Mouse (Mus musculus): Measurements from ENCODE around the gene Sin3b. TPM values are rescaled to one million over a fixed set of nuclear protein-coding genes. Genes with fewer than 3 reads are reported as not detected.

Gene Sin3b
- polyA plus RNA-seq, 1 experiment from 2014 or later: 166 TPM

DNA sequence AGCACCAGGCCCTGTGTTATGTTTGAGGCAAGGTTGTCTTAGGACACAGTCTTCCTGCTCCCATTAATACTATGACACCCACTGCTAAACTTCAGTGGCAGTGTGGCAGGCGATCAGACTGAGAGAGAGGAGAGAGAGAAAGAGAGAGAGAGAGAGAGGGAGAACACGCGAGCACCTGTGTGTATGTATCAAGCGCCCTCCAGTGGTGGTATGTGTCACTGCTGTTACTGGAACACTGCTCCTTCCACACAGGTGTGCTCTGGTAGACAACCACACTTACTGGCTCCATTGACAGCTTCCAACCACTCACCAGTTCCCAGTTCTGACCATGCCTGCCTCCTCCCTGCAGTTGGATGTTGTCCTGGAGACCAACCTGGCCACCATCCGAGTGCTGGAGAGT, 23.0 kb downstream of the Sin3b start:
- ATAC-seq (replicated peaks; ENCODE audit: extremely low read depth, insufficient read depth, low FRiP score): no peak; the same call in 1 of the 2 replicates
- WGBS: 47% methylated on average over 5 of the region's 5 CpGs

DNA sequence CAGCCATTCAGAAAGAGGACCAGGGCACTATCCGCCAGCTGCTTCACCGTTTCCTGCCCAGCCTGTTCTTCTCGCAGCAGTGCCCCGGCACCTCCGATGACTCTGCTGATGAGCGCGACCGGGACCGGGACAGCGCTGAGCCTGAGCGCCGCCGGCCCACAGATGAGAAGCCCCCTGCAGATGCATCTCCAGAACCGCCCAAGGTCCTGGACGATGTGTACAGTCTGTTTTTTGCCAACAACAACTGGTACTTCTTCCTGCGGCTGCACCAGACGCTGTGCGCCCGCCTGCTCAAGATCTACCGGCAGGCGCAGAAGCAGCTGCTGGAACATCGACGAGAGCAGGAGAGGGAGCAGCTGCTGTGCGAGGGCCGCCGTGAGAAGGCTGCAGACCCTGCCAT, 26.8 kb downstream of the Sin3b start:
- Histone ChIP-seq H3K4me2 (ENCODE audit: low read depth, low read length) (no peak overlapping the region), H3K27ac (ENCODE audit: low read length) (no peak overlapping the region), H3K27me3 (ENCODE audit: control insufficient read depth, insufficient read depth, low read length) (no peaks in the 10 kb centered on the region), H3K9me3 (replicated peaks; ENCODE audit: control insufficient read depth, low read length) (no peaks in the 10 kb centered on the region), H3K9ac (ENCODE audit: low read length) (no peak overlapping the region), H3K4me3 (ENCODE audit: low read length) (no peak overlapping the region), H3K36me3 (ENCODE audit: control insufficient read depth, insufficient read depth) (peaks cover 76% of the 10 kb centered on the region), H3K4me1 (ENCODE audit: control insufficient read depth, insufficient read depth, low read length) (no peaks in the 10 kb centered on the region)
- WGBS: 91% methylated on average over 26 of the region's 26 CpGs
- ATAC-seq (replicated peaks; ENCODE audit: extremely low read depth, insufficient read depth, low FRiP score): no peak

More for the DNA sequence above, 23.0 kb downstream of the Sin3b start:
- no peak overlapping the region for H3K4me3 ChIP-seq (ENCODE audit: low read length)
- H3K27ac ChIP-seq (ENCODE audit: low read length): no peak overlapping the region
- no peak overlapping the region for H3K9ac ChIP-seq (ENCODE audit: low read length)
- H3K36me3 ChIP-seq (ENCODE audit: control insufficient read depth, insufficient read depth): peaks cover 69% of the 10 kb centered on the region
- H3K4me2 ChIP-seq (ENCODE audit: low read depth, low read length): no peak overlapping the region
- no peaks in the 10 kb centered on the region for H3K27me3 ChIP-seq (ENCODE audit: control insufficient read depth, insufficient read depth, low read length)
- H3K4me1 ChIP-seq (ENCODE audit: control insufficient read depth, insufficient read depth, low read length): no peaks in the 10 kb centered on the region
- no peaks in the 10 kb centered on the region for H3K9me3 ChIP-seq (replicated peaks; ENCODE audit: control insufficient read depth, low read length)

DNA sequence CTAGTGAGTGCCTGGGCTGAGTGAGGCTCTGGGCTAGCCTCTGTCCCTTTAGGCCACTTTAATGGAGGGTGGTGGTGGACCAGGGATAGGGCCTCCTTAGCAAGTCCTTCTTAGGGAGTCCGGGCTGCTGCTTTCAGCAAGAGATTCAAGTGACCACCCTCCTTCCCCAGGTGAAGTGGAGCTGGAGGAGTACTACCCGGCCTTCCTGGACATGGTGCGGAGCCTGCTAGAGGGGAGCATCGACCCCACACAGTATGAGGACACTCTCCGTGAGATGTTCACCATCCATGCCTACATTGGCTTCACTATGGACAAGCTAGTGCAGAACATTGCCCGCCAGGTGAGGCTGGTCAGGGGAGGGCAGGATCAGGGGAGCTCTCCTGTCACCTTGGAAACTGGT, 27.2 kb downstream of the Sin3b start:
- Histone ChIP-seq H3K4me3 (ENCODE audit: low read length) (no peak overlapping the region), H3K9ac (ENCODE audit: low read length) (no peak overlapping the region), H3K27me3 (ENCODE audit: control insufficient read depth, insufficient read depth, low read length) (no peaks in the 10 kb centered on the region), H3K4me1 (ENCODE audit: control insufficient read depth, insufficient read depth, low read length) (no peaks in the 10 kb centered on the region), H3K36me3 (ENCODE audit: control insufficient read depth, insufficient read depth) (peaks cover 72% of the 10 kb centered on the region), H3K9me3 (replicated peaks; ENCODE audit: control insufficient read depth, low read length) (no peaks in the 10 kb centered on the region), H3K27ac (ENCODE audit: low read length) (no peak overlapping the region), H3K4me2 (ENCODE audit: low read depth, low read length) (no peak overlapping the region)
- ATAC-seq (replicated peaks; ENCODE audit: extremely low read depth, insufficient read depth, low FRiP score): no peak
- WGBS: 90% methylated on average over 6 of the region's 6 CpGs

DNA sequence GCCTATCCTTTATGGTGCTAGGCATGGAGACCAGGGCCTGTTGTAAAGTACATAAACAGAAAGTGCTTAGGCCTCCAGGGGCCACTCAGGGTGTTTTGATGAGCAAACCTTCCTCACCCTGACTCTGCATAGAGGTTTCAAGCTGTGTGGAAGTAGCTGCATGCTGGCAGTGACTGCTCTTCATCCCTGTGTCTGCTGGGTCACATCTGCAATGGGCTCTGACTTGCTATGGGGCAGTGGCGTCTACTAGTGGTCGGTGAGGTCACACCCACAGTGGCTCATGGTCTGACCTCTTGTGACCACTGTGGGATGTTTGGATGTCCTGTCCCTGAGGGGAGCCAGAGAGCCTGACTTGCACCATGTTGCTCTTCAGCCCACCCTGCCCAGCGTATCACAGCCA, 28.0 kb downstream of the Sin3b start:
- no peaks in the 10 kb centered on the region for H3K9me3 ChIP-seq (replicated peaks; ENCODE audit: control insufficient read depth, low read length)
- no peak overlapping the region for H3K27ac ChIP-seq (ENCODE audit: low read length)
- no peaks in the 10 kb centered on the region for H3K4me1 ChIP-seq (ENCODE audit: control insufficient read depth, insufficient read depth, low read length)
- H3K36me3 ChIP-seq (ENCODE audit: control insufficient read depth, insufficient read depth): peaks cover 74% of the 10 kb centered on the region
- no peak overlapping the region for H3K4me2 ChIP-seq (ENCODE audit: low read depth, low read length)
- H3K4me3 ChIP-seq (ENCODE audit: low read length): no peak overlapping the region
- no peak overlapping the region for H3K9ac ChIP-seq (ENCODE audit: low read length)
- ATAC-seq (replicated peaks; ENCODE audit: extremely low read depth, insufficient read depth, low FRiP score): no peak
- no peaks in the 10 kb centered on the region for H3K27me3 ChIP-seq (ENCODE audit: control insufficient read depth, insufficient read depth, low read length)
- 88% methylated on average over 3 of the region's 3 CpGs for WGBS

DNA sequence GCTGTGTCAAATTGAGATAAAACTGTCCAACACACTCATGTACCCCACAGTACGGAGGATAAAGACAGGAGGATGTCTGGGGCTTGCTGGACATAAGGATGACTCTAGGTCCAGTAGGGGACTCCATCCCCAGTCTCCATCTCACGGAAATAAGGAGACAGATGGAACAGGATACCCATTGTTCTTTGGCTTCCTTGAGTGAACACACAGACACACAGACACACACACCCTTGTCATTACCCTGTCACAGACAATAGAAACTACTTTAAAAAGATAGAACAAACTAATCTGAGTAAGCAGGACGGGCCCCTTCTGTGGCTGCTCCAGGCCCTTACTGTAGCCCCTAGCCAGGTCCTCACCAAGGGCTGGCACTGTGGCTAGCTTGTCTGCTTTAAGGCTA, 29.2 kb downstream of the Sin3b start:
- WGBS: 73% methylated on average over 3 of the region's 3 CpGs
- H3K4me1 ChIP-seq (ENCODE audit: control insufficient read depth, insufficient read depth, low read length): no peaks in the 10 kb centered on the region

DNA sequence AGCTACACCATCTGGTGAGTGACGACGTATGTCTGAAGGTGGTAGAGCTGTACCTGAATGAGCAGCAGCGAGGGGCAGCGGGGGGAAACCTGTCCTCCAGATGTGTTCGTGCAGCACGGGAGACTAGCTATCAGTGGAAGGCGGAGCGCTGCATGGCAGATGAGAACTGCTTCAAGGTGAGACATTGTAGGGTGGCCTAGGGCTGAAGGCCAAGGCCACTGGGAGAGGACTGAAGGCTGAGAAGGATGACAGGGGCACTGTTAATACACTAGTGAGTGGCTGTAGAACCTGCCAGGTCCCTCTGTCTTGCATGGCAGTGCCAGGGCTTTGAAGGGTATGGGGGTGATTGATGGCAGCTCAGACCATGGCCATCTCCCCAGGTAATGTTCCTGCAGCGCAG, 30.1 kb downstream of the Sin3b start:
- no peak overlapping the region for H3K27ac ChIP-seq (ENCODE audit: low read length)
- no peak for ATAC-seq (replicated peaks; ENCODE audit: extremely low read depth, insufficient read depth, low FRiP score)
- no peaks in the 10 kb centered on the region for H3K9me3 ChIP-seq (replicated peaks; ENCODE audit: control insufficient read depth, low read length)
- H3K4me1 ChIP-seq (ENCODE audit: control insufficient read depth, insufficient read depth, low read length): no peaks in the 10 kb centered on the region
- H3K27me3 ChIP-seq (ENCODE audit: control insufficient read depth, insufficient read depth, low read length): no peaks in the 10 kb centered on the region
- peaks cover 83% of the 10 kb centered on the region for H3K36me3 ChIP-seq (ENCODE audit: control insufficient read depth, insufficient read depth)
- H3K4me2 ChIP-seq (ENCODE audit: low read depth, low read length): no peak overlapping the region
- WGBS: 95% methylated on average over 9 of the region's 9 CpGs
- H3K4me3 ChIP-seq (ENCODE audit: low read length): no peak overlapping the region
- no peak overlapping the region for H3K9ac ChIP-seq (ENCODE audit: low read length)

More for the DNA sequence above, 29.2 kb downstream of the Sin3b start:
- ATAC-seq (replicated peaks; ENCODE audit: extremely low read depth, insufficient read depth, low FRiP score): no peak
- H3K36me3 ChIP-seq (ENCODE audit: control insufficient read depth, insufficient read depth): peaks cover 76% of the 10 kb centered on the region
- H3K4me3 ChIP-seq (ENCODE audit: low read length): no peak overlapping the region
- no peak overlapping the region for H3K4me2 ChIP-seq (ENCODE audit: low read depth, low read length)
- no peak overlapping the region for H3K9ac ChIP-seq (ENCODE audit: low read length)
- H3K27me3 ChIP-seq (ENCODE audit: control insufficient read depth, insufficient read depth, low read length): no peaks in the 10 kb centered on the region
- H3K9me3 ChIP-seq (replicated peaks; ENCODE audit: control insufficient read depth, low read length): no peaks in the 10 kb centered on the region
- H3K27ac ChIP-seq (ENCODE audit: low read length): no peak overlapping the region

DNA sequence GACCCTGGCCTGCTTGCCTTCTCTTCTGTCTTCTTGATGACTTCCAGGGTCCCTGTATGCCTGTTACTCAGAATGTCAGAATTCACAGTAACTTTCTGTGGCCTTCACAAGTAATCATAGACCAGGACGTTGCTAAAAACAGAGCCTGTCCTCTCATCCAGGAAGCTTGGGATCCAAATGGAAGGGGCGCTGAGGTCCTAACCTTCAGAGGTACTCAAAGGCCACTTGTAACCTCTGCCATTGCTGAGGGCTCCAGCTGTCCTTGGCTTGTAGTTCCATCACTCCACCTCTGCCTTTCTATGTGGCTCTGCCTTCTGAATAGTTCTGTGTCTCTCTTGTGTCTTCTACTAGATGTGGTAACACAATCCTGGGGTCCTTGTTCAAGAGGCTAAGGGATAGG, 30.7 kb downstream of the Sin3b start:
- no peak for ATAC-seq (replicated peaks; ENCODE audit: extremely low read depth, insufficient read depth, low FRiP score)
- Histone ChIP-seq H3K9me3 (replicated peaks; ENCODE audit: control insufficient read depth, low read length) (no peaks in the 10 kb centered on the region), H3K27ac (ENCODE audit: low read length) (no peak overlapping the region), H3K36me3 (ENCODE audit: control insufficient read depth, insufficient read depth) (peaks cover 85% of the 10 kb centered on the region), H3K4me1 (ENCODE audit: control insufficient read depth, insufficient read depth, low read length) (no peaks in the 10 kb centered on the region), H3K9ac (ENCODE audit: low read length) (no peak overlapping the region), H3K4me2 (ENCODE audit: low read depth, low read length) (no peak overlapping the region), H3K4me3 (ENCODE audit: low read length) (no peak overlapping the region), H3K27me3 (ENCODE audit: control insufficient read depth, insufficient read depth, low read length) (no peaks in the 10 kb centered on the region)
- 86% methylated on average over 2 of the region's 2 CpGs for WGBS

DNA sequence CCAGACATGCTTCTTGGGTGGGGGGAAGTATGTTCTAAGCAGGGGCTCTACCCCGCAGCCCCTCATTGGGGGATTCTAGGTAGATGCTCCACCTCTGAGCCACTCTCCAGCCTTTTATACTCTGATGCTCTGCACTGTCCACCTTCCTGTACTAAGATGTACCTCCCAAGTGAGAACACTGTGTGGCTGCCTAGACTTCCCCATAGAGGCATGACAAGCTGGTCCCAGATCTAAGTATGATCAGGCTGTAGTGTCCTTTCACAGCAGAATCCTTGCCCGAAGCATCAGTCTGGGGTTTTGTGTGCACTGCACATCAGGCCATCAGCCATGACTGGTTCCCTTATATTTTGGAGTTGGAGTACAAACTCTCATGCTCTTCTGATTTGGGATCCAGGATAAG, 32.9 kb downstream of the Sin3b start:
- no peak overlapping the region for H3K4me3 ChIP-seq (ENCODE audit: low read length)
- H3K9me3 ChIP-seq (replicated peaks; ENCODE audit: control insufficient read depth, low read length): no peaks in the 10 kb centered on the region
- no peak for ATAC-seq (replicated peaks; ENCODE audit: extremely low read depth, insufficient read depth, low FRiP score)
- H3K4me2 ChIP-seq (ENCODE audit: low read depth, low read length): no peak overlapping the region
- no peaks in the 10 kb centered on the region for H3K4me1 ChIP-seq (ENCODE audit: control insufficient read depth, insufficient read depth, low read length)
- H3K36me3 ChIP-seq (ENCODE audit: control insufficient read depth, insufficient read depth): peaks cover 63% of the 10 kb centered on the region
- WGBS: 100% methylated on average over 2 of the region's 2 CpGs
- no peak overlapping the region for H3K27ac ChIP-seq (ENCODE audit: low read length)
- H3K9ac ChIP-seq (ENCODE audit: low read length): no peak overlapping the region
- no peaks in the 10 kb centered on the region for H3K27me3 ChIP-seq (ENCODE audit: control insufficient read depth, insufficient read depth, low read length)

DNA sequence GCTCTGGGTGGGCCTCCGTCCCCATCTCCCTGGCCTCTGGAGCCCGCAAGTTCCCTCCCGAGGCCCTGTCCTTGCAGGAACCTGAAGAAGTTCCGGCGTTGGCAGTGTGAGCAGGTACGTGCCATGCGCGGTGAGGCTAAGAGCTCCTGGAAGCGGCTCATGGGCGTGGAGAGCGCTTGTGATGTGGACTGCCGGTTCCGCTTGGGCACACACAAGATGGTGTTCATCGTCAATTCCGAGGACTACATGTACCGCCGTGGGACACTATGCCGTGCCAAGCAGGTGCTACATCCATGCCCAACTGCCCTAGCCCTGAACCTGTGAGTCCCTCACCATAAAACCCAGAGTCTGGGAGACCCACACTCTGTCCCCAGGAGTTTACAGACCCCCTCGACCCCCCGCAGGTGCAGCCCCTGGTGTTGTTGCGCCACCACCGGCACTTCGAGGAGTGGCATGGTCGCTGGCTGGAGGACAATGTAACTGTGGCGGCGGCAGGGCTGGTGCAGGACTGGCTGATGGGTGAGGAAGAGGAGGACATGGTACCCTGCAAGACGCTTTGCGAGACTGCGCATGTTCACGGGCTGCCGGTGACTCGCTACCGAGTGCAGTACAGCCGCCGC, 33.8 kb downstream of the Sin3b start:
- Histone ChIP-seq H3K4me3 (ENCODE audit: low read length) (no peak overlapping the region), H3K9ac (ENCODE audit: low read length) (no peak overlapping the region), H3K27ac (ENCODE audit: low read length) (no peak overlapping the region), H3K36me3 (ENCODE audit: control insufficient read depth, insufficient read depth) (peaks cover 55% of the 10 kb centered on the region), H3K27me3 (ENCODE audit: control insufficient read depth, insufficient read depth, low read length) (no peaks in the 10 kb centered on the region), H3K4me1 (ENCODE audit: control insufficient read depth, insufficient read depth, low read length) (peaks cover 7% of the 10 kb centered on the region), H3K4me2 (ENCODE audit: low read depth, low read length) (no peak overlapping the region), H3K9me3 (replicated peaks; ENCODE audit: control insufficient read depth, low read length) (no peaks in the 10 kb centered on the region)
- no peak for ATAC-seq (replicated peaks; ENCODE audit: extremely low read depth, insufficient read depth, low FRiP score)
- 97% methylated on average over 35 of the region's 35 CpGs for WGBS

Data from heart, embryonic 16.5 days (tissue).